Mouse (Mus musculus) midbrain, embryonic 16.5 days (tissue): Measurements from ENCODE around the gene Gm10570. TPM values are rescaled to one million over a fixed set of nuclear protein-coding genes. Genes with fewer than 3 reads are reported as not detected.

Source experiments
- ATAC-seq: fragments of 200-750 bp; cut with Nextera tagmentation; 2 replicates; pipeline ENCODE4 v1.8.0; 2017; ENCODE audit warnings: moderate TSS enrichment
- H3K27ac ChIP-seq: fragments of 300-500 bp; sonication (generic); 2 replicates; pipeline ENCODE4 v1.5.1; 2014; ENCODE audit warnings: mild to moderate bottlenecking, low read length, mixed read lengths
- H3K27me3 ChIP-seq: fragments of 300-500 bp; sonication (generic); 2 replicates; pipeline ENCODE4 v1.6.1; 2014; ENCODE audit warnings: low read depth, low read length, mixed read lengths; ENCODE audit not compliant: control insufficient read depth, insufficient read depth
- H3K36me3 ChIP-seq: fragments of 300-500 bp; sonication (generic); 2 replicates; pipeline ENCODE4 v1.6.1; 2014; ENCODE audit warnings: mild to moderate bottlenecking, low read length, moderate library complexity, mixed read lengths; ENCODE audit not compliant: control insufficient read depth, insufficient read depth
- H3K4me1 ChIP-seq: fragments of 300-500 bp; sonication (generic); 2 replicates; pipeline ENCODE4 v1.6.1; 2014; ENCODE audit warnings: mild to moderate bottlenecking, low read length, mixed read lengths; ENCODE audit not compliant: control insufficient read depth, insufficient read depth
- H3K4me2 ChIP-seq: fragments of 300-500 bp; sonication (generic); 2 replicates; pipeline ENCODE4 v1.6.1; 2014; ENCODE audit warnings: mild to moderate bottlenecking, low read length, mixed read lengths
- H3K4me3 ChIP-seq: fragments of 300-500 bp; sonication (generic); 2 replicates; pipeline ENCODE4 v1.5.1; 2014; ENCODE audit warnings: low read depth, mild to moderate bottlenecking, low read length, moderate library complexity, mixed read lengths
- H3K9ac ChIP-seq: fragments of 300-500 bp; sonication (generic); 2 replicates; pipeline ENCODE4 v1.6.1; 2014; ENCODE audit warnings: low read depth, low read length, mixed read lengths
- H3K9me3 ChIP-seq: fragments of 300-500 bp; sonication (generic); replicated peaks from 2 replicates; pipeline ENCODE4 v1.6.1; 2014; ENCODE audit warnings: mild to moderate bottlenecking, low read length, mixed read lengths; ENCODE audit not compliant: control insufficient read depth, poor library complexity, severe bottlenecking
- WGBS: fragments of 180-500 bp; shearing (Covaris S2); extraction: QIAGEN DNeasy Blood & Tissue Kit; methylation state at CpG from one replicate; pipeline ENCODE4 v1.1.7; 2014; 5-methylcytosine and 5-hydroxymethylcytosine counted together
- polyA plus RNA-seq: library from polyadenylated mRNA; unstranded; fragments of >200 nt; fragmentation: Nextera tagmentation; extraction: Ambion mirVana; gene quantifications from 2 replicates; pipeline ENCODE4 v1.2.1, GENCODE M21; 2015

The Gm10570 gene
- polyA plus RNA-seq = 1.1 and 1.5 TPM in 2 replicates

DNA sequence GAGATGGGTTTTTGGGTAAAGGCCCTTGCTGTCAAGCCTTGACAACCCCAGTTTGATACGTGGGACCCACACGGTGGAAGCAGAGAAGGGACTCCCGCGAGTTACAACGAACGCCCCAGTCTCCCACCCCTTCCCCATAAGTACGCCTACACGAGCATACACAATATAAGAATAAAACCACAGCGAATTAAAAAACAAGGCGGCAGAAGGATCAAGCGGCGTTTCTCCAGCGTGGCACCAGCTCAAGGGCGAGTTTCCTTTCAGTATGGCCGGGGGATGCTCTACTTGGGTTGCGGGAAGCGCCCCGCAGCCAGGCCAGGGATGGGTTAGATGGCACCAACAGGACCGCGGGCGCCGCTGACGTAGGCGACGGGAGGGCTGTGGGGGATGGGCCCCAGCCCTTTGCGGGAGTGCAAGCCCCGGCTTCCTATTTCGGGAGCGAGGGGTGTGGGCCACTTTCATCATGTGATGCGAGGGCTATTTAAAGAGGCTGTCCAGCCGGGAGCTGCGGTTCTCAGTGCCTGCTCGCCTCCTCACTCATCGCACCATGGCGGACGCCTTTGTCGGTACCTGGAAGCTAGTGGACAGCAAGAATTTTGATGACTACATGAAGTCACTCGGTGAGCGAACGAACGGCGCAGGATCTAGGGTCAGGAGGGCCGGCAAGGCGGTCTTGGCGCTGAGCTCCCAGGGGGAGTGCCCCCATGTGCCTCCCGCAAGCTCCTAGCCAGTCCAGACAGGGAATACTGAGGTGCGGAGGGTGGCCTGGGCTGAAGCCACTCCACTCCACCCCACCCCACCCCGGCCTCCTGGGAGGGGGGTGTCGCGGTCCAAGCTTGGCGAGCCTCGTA is at the start of gene Gm10570, which contains the start of gene Fabp3:
TSS of gene Gm10570 (minus strand) at position 444 of the 851 bp plus-strand sequence.
TSS of gene Fabp3 (plus strand) at position 365 of the 851 bp plus-strand sequence.
- Histone ChIP-seq H3K9ac (peak within 1 kb of the TSS; percentile 78), H3K9me3 (no peaks in the 10 kb centered on the region), H3K4me1 (peaks cover 13% of the 10 kb centered on the region; the same call in 1 of the 2 replicates), H3K36me3 (peaks cover 6% of the 10 kb centered on the region; the same call in 1 of the 2 replicates), H3K4me2 (peak within 1 kb of the TSS; percentile 90), H3K4me3 (peak within 1 kb of the TSS; percentile 71), H3K27ac (peak within 1 kb of the TSS; percentile 79), H3K27me3 (peaks cover 8% of the 10 kb centered on the region)
- under 1% methylated on average over 51 of the region's 52 CpGs for WGBS
- peak; percentile 69 for ATAC-seq

DNA sequence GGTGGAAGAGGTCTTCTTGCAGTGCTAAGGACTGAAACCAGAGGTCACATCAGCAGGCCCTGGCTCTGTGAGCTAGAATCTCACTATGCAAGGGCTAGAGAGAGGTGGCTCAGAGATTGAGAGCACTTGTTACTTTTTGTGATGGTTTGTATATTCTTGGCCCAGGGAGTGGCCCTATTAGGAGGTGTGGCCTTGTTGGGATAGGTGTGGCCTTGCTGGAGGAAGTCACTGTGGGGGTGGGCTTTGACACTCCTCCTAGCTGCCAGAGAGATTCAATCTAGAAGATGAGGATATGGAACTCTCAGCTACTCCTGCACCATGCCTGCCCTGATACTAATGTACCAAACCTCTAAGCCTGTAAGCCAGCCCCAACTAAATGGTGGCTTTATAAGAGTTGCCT is 49.5 kb upstream of the Gm10570 start:
- Histone ChIP-seq H3K4me3 (no peak overlapping the region), H3K27ac (no peak overlapping the region), H3K4me2 (no peak overlapping the region), H3K27me3 (no peaks in the 10 kb centered on the region), H3K36me3 (peaks cover 7% of the 10 kb centered on the region; the same call in 1 of the 2 replicates), H3K9me3 (no peaks in the 10 kb centered on the region), H3K9ac (no peak overlapping the region), H3K4me1 (peaks cover 18% of the 10 kb centered on the region)
- no peak for ATAC-seq

DNA sequence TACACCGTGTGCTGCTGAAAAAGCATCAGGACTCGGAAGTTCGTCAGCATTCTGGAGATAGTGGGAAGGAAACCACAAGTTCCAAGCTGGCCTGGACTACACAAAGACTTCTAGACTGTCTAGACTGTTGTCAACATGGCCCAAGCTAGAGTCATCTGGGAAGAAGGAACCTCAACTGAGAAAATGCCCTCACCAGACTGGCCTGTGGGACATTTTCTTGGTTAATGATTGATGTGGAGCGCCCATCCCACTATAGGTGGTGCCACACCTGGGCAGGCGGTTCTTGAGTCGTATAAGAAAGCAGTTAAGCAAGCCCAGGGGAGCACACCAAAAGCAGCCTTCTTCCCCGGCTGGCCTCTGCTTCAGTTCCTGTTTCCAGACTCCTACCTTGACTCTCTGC is 44.1 kb upstream of the Gm10570 start:
- Histone ChIP-seq H3K9ac (no peak overlapping the region), H3K9me3 (no peaks in the 10 kb centered on the region), H3K4me2 (no peak overlapping the region), H3K36me3 (peaks cover 28% of the 10 kb centered on the region), H3K4me1 (no peaks in the 10 kb centered on the region), H3K27me3 (no peaks in the 10 kb centered on the region), H3K4me3 (no peak overlapping the region), H3K27ac (no peak overlapping the region)
- no peak for ATAC-seq
- WGBS = 97% methylated on average over 7 of the region's 7 CpGs

DNA sequence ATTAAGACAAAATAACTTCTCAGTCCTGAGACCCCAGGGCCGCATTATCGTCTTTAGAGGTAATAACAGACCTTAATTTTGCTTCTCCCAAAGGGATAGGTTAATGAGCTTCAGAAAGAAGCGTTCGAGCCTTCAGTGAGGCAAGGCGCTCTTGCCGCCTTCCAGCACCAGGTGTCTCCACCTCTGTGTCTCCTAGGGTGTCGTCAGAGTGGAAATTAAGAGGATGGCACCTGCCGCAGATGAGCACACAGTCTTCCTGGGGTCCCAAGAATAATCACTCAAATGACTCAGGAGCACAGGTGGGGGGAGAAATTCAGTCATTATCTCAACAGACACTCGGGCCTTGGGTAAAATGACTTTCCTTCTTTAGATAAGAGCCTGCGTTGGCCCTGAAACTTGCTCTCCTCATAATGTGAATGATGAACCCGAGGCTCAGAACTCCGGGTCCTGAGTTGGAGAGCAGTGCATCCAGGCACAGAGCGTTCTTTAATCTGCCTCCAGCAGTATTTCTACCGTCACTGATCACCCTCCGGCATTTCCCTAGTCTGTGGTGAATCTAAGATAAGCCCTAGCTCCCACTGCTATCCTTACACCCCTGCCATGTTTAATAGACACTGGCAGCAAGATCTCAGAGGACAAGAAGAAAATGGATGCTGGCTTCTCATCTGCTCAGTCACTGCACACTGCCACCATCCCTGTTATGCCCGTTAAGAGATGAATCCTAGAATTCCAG is 42.4 kb upstream of the Gm10570 start:
- no peak overlapping the region for H3K9ac ChIP-seq
- no peak overlapping the region for H3K4me2 ChIP-seq
- H3K27me3 ChIP-seq = no peaks in the 10 kb centered on the region
- 87% methylated on average over 16 of the region's 16 CpGs for WGBS
- H3K27ac ChIP-seq = no peak overlapping the region
- H3K4me1 ChIP-seq = no peaks in the 10 kb centered on the region
- no peak overlapping the region for H3K4me3 ChIP-seq
- H3K9me3 ChIP-seq = no peaks in the 10 kb centered on the region
- H3K36me3 ChIP-seq = peaks cover 28% of the 10 kb centered on the region
- no peak for ATAC-seq

DNA sequence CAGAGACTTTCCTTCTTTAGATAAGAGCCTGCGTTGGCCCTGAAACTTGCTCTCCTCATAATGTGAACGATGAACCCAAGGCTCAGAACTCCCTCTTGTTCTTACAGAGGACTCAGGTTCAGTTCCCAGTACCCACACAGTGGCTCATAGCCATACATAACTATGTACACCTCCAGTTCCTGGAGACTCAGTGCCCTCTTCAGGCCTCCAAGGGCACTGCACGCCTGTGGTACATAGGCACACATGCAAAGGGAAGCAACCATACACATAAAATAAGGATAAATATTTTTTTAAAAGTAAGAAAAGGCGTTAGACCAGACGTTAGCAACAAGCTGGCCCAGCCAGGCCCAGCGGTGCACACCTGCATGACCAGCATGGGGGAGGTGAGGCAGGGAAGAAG is 41.2 kb upstream of the Gm10570 start:
- H3K27ac ChIP-seq = no peak overlapping the region
- ATAC-seq = no peak
- H3K4me3 ChIP-seq = no peak overlapping the region
- H3K27me3 ChIP-seq = no peaks in the 10 kb centered on the region
- H3K36me3 ChIP-seq = peaks cover 28% of the 10 kb centered on the region
- 94% methylated on average over 6 of the region's 6 CpGs for WGBS
- H3K9me3 ChIP-seq = no peaks in the 10 kb centered on the region
- no peaks in the 10 kb centered on the region for H3K4me1 ChIP-seq
- no peak overlapping the region for H3K4me2 ChIP-seq
- H3K9ac ChIP-seq = no peak overlapping the region

DNA sequence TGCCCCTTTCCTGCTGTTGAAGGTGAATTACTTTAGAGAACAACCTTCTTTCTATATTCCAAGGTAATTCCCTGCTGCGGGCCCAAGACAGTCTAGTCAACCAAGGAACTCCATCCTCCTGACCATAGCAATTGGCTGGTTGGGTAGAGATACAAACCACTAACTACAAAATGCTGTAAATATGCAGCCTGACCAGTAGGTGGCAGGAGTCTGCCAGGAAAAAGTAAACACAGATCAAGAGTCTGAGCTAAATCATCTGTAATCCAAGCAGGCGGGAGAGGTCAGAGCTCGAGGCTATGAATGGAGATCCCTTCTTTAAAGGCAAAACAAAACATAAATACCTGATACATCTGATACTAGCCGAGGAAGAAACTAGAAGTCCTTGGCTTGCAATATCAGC is 33.2 kb upstream of the Gm10570 start:
- no peak for ATAC-seq
- Histone ChIP-seq H3K4me2 (no peak overlapping the region), H3K27me3 (no peaks in the 10 kb centered on the region), H3K4me1 (no peaks in the 10 kb centered on the region), H3K27ac (no peak overlapping the region), H3K4me3 (no peak overlapping the region), H3K36me3 (peaks cover 6% of the 10 kb centered on the region; the same call in 1 of the 2 replicates), H3K9me3 (no peaks in the 10 kb centered on the region), H3K9ac (no peak overlapping the region)
- 26% methylated on average over 4 of the region's 4 CpGs for WGBS

DNA sequence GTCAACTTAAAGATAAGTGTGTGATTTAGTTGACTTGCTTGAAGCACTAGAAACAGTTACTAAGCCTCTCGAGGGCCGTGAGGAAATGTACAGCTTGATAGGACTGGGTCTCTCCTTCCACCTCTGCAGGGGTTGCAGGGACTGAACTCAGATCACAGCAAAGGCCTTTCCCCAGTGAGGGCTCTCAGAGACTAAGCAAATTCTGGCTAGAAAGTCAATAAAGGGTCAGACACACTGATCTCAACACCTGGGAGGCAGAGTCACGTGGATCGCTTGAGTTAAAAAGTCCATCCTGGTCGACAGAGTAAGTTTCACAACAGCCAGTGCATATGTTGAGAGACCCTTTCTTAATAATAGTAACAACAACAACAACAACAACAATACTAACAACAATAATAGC is 27.4 kb upstream of the Gm10570 start:
- H3K27ac ChIP-seq = no peak overlapping the region
- ATAC-seq = no peak
- no peaks in the 10 kb centered on the region for H3K4me1 ChIP-seq
- no peak overlapping the region for H3K4me3 ChIP-seq
- H3K36me3 ChIP-seq = peaks cover 12% of the 10 kb centered on the region; the same call in 1 of the 2 replicates
- H3K4me2 ChIP-seq = no peak overlapping the region
- no peaks in the 10 kb centered on the region for H3K27me3 ChIP-seq
- WGBS = 91% methylated on average over 5 of the region's 5 CpGs
- no peak overlapping the region for H3K9ac ChIP-seq
- H3K9me3 ChIP-seq = no peaks in the 10 kb centered on the region

DNA sequence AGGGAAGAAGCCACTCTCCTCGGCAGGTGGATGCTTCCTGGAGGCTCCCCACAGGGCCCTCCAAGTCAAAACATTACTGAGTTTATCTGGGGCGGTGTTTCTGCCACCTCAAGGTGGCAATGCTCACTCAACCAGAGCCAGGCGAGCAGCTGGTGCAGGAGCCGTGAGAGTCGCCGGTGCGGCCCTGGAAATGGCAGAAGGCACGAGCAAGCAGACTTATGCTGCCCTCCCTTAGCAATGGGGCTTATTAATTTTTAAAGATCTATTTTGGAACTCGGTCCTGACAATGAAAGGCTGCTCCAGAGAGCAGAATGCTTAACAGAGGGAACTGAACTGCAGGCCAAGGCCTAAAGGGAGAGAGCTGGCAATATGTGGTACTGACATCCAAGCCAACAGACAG is 18.9 kb upstream of the Gm10570 start:
- ATAC-seq = no peak
- WGBS = 83% methylated on average over 9 of the region's 9 CpGs

DNA sequence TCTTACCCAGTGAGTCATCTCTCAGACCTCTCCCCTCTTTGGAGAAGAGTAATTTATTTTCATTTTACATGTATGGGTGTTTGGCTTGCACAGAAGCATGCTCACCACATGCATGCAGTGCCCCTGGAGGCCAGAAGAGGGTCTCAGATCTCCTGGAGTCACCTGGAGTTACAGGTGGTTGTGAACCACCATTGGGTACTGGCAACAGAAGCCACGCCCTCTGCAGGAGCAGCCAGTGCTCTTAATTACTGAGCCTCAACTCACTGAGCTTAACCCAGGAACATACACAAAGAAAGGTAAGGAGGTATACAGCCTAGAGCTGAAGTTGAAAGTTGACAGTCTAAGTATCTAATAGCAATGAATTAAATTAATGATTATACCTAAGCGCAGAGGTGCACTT is 17.0 kb upstream of the Gm10570 start:
- H3K9me3 ChIP-seq = no peaks in the 10 kb centered on the region
- H3K4me2 ChIP-seq = no peak overlapping the region
- WGBS = 91% methylated on average over 2 of the region's 2 CpGs
- no peak overlapping the region for H3K9ac ChIP-seq
- peaks cover 23% of the 10 kb centered on the region for H3K36me3 ChIP-seq
- no peak overlapping the region for H3K4me3 ChIP-seq
- H3K4me1 ChIP-seq = no peaks in the 10 kb centered on the region
- H3K27ac ChIP-seq = no peak overlapping the region
- ATAC-seq = no peak
- no peaks in the 10 kb centered on the region for H3K27me3 ChIP-seq

More for the DNA sequence above, 18.9 kb upstream of the Gm10570 start:
- Histone ChIP-seq H3K9me3 (no peaks in the 10 kb centered on the region), H3K4me2 (no peak overlapping the region), H3K27me3 (no peaks in the 10 kb centered on the region), H3K4me1 (no peaks in the 10 kb centered on the region), H3K27ac (no peak overlapping the region), H3K36me3 (peaks cover 22% of the 10 kb centered on the region), H3K9ac (no peak overlapping the region), H3K4me3 (no peak overlapping the region)
